Mouse (Mus musculus) hindbrain, embryonic 11.5 days (tissue): ENCODE measurements at regions not wholly inside any gene's neighbourhood (a gene's known extent, or its start where the extent isn't known, plus 50 kb on each side); places are given as distances from the start of the nearest gene placed in this dataset.
A peak's percentile ranks its signal among the peaks of the same experiment; 100 is the strongest.

ENCODE experiments used
- ATAC-seq: fragments of 200-750 bp; cut with Nextera tagmentation; 2 replicates; pipeline ENCODE4 v1.8.0; 2017; ENCODE audit warnings: mild to moderate bottlenecking, moderate TSS enrichment, moderate library complexity; ENCODE audit not compliant: low FRiP score
- DNase-seq: peaks from one replicate; pipeline ENCODE4 v3.0.0-alpha.2; 2015; ENCODE audit warnings: low spot score
- H3K27ac ChIP-seq: fragments of 300-500 bp; sonication (generic); 2 replicates; pipeline ENCODE4 v1.5.1; 2014; ENCODE audit warnings: mild to moderate bottlenecking, low read depth, low read length
- H3K27me3 ChIP-seq: fragments of 300-500 bp; sonication (generic); 2 replicates; pipeline ENCODE4 v1.6.1; 2014; ENCODE audit warnings: mild to moderate bottlenecking, low read length, moderate library complexity, mixed read lengths; ENCODE audit not compliant: control insufficient read depth, insufficient read depth
- H3K36me3 ChIP-seq: fragments of 300-500 bp; sonication (generic); 2 replicates; pipeline ENCODE4 v1.6.1; 2014; ENCODE audit warnings: mild to moderate bottlenecking, low read length, moderate library complexity, mixed read lengths; ENCODE audit not compliant: control insufficient read depth, insufficient read depth
- H3K4me1 ChIP-seq: fragments of 300-500 bp; sonication (generic); replicated peaks from 2 replicates; pipeline ENCODE4 v1.6.1; 2014; ENCODE audit warnings: low read length, mixed read lengths; ENCODE audit not compliant: control insufficient read depth, insufficient read depth
- H3K4me2 ChIP-seq: fragments of 300-500 bp; sonication (generic); replicated peaks from 2 replicates; pipeline ENCODE4 v1.6.1; 2014; ENCODE audit warnings: mild to moderate bottlenecking, low read depth, low read length
- H3K4me3 ChIP-seq: fragments of 300-500 bp; sonication (generic); 2 replicates; pipeline ENCODE4 v1.5.1; 2014; ENCODE audit warnings: low read depth, low read length
- H3K9ac ChIP-seq: fragments of 300-500 bp; sonication (generic); 2 replicates; pipeline ENCODE4 v1.6.1; 2014; ENCODE audit warnings: low read depth, low read length
- H3K9me3 ChIP-seq: fragments of 300-500 bp; sonication (generic); 2 replicates; pipeline ENCODE4 v1.6.1; 2016; ENCODE audit warnings: low read length; ENCODE audit not compliant: control insufficient read depth
- WGBS: fragments of 180-500 bp; shearing (Covaris S2); extraction: QIAGEN DNeasy Blood & Tissue Kit; methylation state at CpG from one replicate; pipeline ENCODE4 v1.1.7; 2014; 5-methylcytosine and 5-hydroxymethylcytosine counted together

DNA sequence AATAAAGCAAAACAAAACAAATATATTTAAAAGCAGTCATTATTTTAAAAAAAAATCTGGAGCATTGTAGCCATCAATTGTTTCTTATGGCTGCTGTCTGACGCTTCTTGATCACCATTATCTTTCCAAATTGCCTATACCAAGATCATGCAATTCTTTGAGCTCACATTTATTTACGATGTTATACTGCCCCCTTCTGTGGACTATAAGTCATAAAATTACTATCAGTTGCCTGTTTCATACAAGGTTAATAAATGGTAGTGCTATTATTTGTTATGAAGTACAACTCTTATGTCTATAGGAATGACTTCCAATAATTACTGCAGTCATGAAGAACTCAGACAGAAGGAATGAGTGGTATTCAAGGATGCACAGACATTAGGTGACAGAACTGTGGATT lies 57.3 kb upstream of the Eda2r start:
- Histone ChIP-seq H3K9ac (no peak overlapping the region), H3K36me3 (no peaks in the 10 kb centered on the region), H3K4me3 (no peak overlapping the region), H3K27me3 (no peaks in the 10 kb centered on the region), H3K4me2 (no peak overlapping the region), H3K27ac (no peak overlapping the region), H3K9me3 (no peaks in the 10 kb centered on the region), H3K4me1 (no peaks in the 10 kb centered on the region)
- ATAC-seq (no peak), DNase-seq (peak; percentile 3)
- WGBS = 43% methylated on average over 2 of the region's 2 CpGs

- no peaks in the 10 kb centered on the region for H3K9me3 ChIP-seq
- no peaks in the 10 kb centered on the region for H3K4me1 ChIP-seq
- ATAC-seq (peak; percentile 79), DNase-seq (peak; percentile 56)
- no peaks in the 10 kb centered on the region for H3K27me3 ChIP-seq
- no peak overlapping the region for H3K9ac ChIP-seq
- H3K27ac ChIP-seq = no peak overlapping the region
- 13% methylated on average over 6 of the region's 6 CpGs for WGBS
- peak overlapping the region; percentile 21 for H3K4me3 ChIP-seq
- H3K36me3 ChIP-seq = no peaks in the 10 kb centered on the region
- peak overlapping the region; percentile 28; the same call in 1 of the 2 replicates for H3K4me2 ChIP-seq
Measured at GRCm38 (mm10) chrX:97431391-97431803, 54.4 kb upstream of the Eda2r start.
